Mouse (Mus musculus): Measurements from ENCODE around the gene Jup. TPM values are rescaled to one million over a fixed set of nuclear protein-coding genes. Genes with fewer than 3 reads are reported as not detected.

The Jup gene
- total RNA-seq, 2 experiments from 2014 or later = 51.2 to 53.7 TPM

DNA sequence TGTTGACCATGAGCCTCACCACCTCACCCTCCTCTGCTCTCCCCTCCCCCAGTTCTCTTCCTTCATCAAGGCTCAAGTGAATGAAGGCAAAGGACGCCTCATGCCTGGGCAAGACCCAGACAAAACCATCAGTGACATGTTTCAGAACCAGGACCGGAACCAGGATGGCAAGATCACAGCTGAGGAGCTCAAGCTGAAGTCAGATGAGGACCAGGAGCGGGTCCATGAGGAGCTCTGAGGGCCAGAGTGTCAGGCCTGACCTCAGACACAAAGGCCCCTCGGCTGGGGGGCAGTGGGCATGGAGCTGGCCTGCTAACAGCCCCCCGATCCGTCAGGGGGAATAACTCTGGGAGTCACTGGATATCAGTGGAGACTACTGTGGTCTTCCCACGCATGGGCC lies 26.3 kb upstream of the Jup start:
- no peak for TF ChIP-seq CTCF (IDR thresholded peaks at IDR 0.05)
- Histone ChIP-seq H3K27ac (no peak overlapping the region), H3K4me3 (no peak overlapping the region)
- intact Hi-C loops (cut with DNase I) = no loop called here
- DNase-seq (ENCODE audit: extremely low spot score in 1 of 2, low spot score in 2 of 2) = no peak

DNA sequence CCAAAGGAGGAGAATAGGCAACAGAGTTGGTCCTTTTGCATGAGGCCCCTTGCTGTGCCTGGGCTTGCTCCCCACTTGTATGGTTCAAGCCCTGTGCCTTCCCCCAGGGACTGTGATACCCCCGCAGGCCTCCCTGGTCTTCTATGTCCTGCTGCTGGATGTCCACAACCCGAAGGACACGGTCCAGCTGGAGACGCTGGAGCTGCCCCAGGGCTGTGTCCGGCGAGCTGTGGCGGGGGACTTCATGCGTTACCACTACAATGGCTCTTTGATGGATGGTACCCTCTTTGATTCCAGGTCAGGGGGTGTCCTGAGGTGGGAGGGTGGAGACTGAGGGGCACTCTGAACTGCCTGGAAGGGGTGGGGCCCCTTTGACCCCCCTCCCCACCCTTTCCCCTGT lies 24.0 kb upstream of the Jup start:
- DNase-seq (ENCODE audit: extremely low spot score in 1 of 2, low spot score in 2 of 2) = no peak
- H3K4me3 ChIP-seq = no peak overlapping the region
- no peak overlapping the region for H3K27ac ChIP-seq
- intact Hi-C loops (cut with DNase I) = no loop called here
- TF ChIP-seq CTCF (IDR thresholded peaks at IDR 0.05) = no peak

DNA sequence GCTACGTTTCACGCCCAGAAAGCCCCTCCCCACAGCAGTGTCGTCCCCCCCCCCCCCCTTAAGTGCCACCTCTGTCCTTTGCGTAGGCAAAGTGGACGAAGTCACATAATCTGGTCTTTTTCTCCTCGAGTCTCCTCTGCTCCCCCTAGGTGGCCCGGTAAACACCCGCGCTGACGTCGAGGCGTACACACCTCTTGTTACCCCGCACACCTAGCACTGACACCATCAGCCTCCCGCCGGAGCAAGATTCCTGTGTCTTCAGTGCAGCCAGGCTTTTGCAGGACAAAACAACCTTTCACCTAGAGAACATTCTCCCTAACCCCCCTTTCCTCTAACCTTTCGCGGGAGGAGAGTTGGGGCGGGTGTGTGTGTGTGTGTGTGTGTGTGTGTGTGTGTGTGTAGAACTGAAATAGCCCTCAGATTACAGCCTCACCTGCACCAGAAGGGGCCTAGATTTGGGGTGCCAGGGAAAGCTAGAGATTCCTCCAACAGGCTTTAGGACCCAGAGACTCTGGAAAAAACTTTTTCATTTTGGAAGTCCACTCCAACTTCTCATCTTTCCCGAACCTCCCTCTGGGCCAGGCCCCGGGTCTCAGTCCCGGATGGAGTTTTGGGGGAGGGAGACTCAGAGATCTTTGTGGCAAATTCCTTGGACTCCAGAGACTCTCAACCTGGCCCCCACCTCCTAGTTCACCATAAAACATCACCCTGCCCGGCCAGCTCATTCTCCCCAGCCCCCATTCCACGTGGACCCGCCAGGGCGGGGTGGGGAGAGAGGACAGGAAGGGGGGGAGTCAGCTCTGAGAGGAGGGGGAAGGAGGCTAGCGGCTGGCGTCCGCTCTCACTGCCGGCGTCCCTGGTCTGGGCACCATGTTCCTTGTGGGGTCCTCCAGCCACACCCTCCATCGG lies 17.6 kb upstream of the Jup start, which contains the start of gene Fkbp10:
TSS of gene Fkbp10 (plus strand) at position 784 of the 909 bp plus-strand sequence.
- intact Hi-C loops (cut with DNase I) = no loop called here
- no peak for TF ChIP-seq CTCF (IDR thresholded peaks at IDR 0.05)
- no peak for DNase-seq (ENCODE audit: extremely low spot score in 1 of 2, low spot score in 2 of 2)
- peak within 1 kb of the TSS; percentile 84 for H3K4me3 ChIP-seq
- peak within 1 kb of the TSS; percentile 70 for H3K27ac ChIP-seq

DNA sequence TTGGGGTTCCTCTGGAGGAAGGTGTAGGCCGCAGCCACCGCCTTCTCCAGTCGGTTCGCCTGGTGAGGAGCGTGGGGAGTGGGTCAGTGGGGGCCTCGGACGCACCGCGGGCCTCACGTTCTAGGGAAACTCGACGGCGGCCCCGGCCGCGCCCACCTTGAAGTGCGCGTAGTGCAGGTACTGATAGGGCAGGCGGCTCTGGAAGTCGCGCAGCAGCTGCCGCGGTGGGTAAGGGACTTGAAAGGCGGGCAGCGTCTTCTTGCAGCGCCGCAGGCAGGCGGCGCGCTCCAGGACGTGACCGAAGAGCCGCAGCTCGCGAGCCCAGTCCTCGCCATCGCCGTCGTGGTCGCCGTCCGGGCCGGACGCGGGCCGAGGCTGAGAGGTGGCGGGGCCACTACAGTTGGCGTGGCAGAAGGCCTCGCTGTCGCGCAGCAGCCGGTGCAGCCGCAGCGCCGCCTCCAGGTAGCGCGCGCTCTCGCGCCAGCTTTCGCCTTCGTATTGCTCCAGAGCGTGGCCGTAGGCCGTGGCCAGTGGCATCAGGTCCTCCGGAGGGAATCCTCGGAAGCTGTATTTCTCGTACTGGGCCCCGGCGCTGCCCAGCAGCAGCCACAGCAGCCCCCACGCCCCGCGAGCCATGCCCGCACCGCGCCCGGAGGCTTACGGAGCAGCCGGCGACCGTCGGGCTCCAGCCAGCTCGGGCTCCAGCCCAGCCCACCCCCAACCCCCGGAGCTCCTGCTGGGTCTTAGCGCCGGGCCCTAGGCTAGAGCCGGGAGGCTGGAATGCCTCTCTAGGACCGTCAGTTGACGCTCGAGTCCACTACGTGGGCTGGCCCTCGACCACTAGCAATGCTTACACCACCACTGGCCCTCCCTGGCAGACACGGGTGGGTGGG lies 16.7 kb upstream of the Jup start, which contains the start of gene P3h4:
TSS of gene P3h4 (minus strand) at position 816 of the 893 bp plus-strand sequence.
- TF ChIP-seq CTCF (IDR thresholded peaks at IDR 0.05) = peak; percentile 71
- peak within 1 kb of the TSS; percentile 70 for H3K27ac ChIP-seq
- H3K4me3 ChIP-seq = peak within 1 kb of the TSS; percentile 84
- intact Hi-C loops (cut with DNase I) = no loop called here
- DNase-seq (ENCODE audit: extremely low spot score in 1 of 2, low spot score in 2 of 2) = peak; percentile 72 to 77

DNA sequence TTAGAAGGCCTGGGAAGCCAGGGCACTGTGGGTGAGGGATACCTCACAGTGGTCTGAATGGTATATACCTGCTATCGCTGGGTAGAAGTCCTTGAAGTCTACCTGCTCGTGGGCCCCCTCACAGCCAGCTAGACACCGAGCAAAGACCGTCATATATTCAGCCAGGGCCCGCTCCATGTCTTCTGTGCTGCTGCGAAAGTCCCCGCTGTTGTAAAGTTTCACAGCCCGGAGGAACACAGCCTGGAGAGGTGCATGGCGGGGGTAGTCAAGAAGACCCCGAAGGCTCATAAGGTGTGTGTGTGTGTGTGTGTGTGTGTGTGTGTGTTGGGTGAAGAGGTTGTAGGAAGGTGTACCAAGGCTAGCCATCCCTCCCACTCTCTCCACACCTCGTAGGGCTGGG lies 16.0 kb upstream of the Jup start:
- peak overlapping the region; percentile 84 for H3K4me3 ChIP-seq
- no peak for TF ChIP-seq CTCF (IDR thresholded peaks at IDR 0.05)
- DNase-seq (ENCODE audit: extremely low spot score in 1 of 2, low spot score in 2 of 2) = no peak
- intact Hi-C loops (cut with DNase I) = no loop called here
- H3K27ac ChIP-seq = no peak overlapping the region

DNA sequence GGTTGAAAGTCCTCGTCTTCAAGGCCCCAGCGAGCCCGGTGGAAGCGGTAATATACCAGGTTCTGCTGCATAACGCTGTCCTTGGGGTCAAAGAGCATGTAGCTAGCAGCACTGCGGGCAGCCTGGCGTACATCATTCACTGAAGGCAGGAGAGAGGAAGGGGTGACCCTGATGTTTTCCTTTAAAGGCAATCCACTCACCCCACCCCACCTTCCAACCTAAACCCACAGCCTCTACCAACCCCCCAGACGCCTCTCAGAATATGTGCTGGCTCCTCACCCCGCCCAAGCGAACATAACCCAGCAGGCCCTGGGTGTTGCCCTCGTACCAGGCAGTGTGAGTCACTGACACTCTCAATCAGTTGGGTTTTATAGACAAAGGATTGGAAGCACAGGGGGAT lies 14.2 kb upstream of the Jup start:
- TF ChIP-seq CTCF (IDR thresholded peaks at IDR 0.05) = no peak
- intact Hi-C loops (cut with DNase I) = no loop called here
- no peak for DNase-seq (ENCODE audit: extremely low spot score in 1 of 2, low spot score in 2 of 2)
- Histone ChIP-seq H3K27ac (peak overlapping the region; percentile 25; the same call in 1 of the 2 replicates), H3K4me3 (no peak overlapping the region)

DNA sequence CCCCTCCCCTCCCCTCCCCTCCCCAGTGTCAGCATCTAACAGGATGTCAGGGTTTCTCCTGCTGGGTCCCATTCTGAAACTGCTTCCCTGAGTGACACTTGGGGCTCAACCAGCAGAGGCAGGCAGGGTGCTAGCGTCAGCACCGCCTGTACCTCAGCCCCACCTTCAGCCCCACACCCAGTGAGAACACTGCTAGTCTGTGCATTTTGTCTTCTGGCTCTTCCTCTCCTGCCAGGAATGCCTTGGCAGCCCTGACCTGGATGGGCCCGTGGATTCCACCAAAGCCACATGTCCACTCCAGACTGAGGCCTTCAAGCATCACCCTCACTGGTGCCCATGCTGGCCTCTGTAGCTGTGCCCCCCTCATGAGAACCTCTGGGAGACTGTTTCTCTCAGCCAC lies 12.1 kb upstream of the Jup start:
- TF ChIP-seq CTCF (IDR thresholded peaks at IDR 0.05) = no peak
- intact Hi-C loops (cut with DNase I) = no loop called here
- Histone ChIP-seq H3K27ac (no peak overlapping the region), H3K4me3 (no peak overlapping the region)
- no peak for DNase-seq (ENCODE audit: extremely low spot score in 1 of 2, low spot score in 2 of 2)

DNA sequence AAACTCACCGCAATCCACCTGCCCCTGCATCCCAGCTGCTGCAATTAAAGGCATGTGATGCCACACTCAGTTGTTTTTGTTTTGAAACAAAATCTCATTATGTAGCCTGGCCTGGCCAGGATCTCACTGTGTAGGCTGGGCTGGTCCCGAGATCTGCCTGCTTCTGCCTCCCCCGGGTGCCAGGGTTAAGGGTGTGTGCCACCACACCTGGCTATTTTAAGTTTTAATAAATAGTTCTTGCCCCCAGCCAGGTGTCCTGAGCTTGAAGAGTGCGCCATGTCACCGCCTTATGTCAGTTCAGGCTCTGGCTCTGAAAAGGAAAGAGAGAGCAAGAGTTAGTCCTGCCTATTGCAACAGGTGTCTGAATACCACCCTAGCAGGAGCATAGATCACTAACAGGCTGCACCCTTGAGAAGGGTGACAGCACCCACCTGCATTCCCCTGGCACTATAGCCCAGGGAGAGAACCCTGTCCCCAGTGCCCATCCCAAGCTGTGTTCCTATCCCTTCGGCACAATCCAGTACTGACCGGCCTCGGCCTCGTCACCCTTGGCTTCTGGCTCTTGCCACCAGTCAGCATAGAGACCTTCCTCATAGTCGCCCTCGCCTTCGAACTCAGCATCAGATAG lies 11.4 kb upstream of the Jup start:
- H3K4me3 ChIP-seq = no peak overlapping the region
- intact Hi-C loops (cut with DNase I) = loop anchor here (1.0 kb wide), 1 partner anchor 47 kb away; no protein-coding TSS in a partner anchor
- no peak for DNase-seq (ENCODE audit: extremely low spot score in 1 of 2, low spot score in 2 of 2)
- H3K27ac ChIP-seq = no peak overlapping the region
- no peak for TF ChIP-seq CTCF (IDR thresholded peaks at IDR 0.05)

DNA sequence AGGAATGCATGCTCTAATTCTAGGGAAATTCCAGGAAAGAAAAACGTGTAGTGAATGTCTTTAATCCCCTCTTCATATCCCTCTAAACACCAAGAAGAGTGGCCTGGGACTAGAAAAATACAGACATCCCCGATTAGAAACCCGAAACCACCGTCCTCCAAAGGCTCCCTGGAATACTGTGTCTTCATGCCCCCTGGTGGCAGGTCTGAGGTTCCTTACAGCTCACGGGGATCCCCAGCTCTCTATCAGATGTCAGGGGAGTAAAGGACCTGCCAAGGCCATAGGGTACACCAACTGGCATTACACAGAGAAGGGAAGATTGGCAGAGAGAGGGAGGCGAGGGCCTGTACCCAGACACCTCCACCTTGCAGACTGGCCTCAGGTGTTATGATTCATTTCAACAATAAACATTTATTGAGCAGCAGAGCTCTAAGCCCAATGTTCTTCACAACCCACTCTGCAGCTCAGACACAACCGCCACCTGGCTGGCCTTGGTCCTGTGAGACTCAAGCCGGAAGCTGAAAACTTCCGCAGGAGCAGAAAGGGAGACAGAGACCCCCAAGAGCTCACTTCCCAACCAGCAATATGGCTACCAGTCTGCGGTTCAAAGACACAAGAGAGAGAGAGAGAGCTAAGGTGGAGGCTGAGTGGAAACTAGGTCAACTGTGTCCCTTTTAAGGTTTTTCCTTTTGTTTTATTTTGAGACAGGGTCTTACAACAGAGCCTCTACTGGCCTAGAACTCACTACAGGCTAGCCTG lies 10.7 kb upstream of the Jup start:
- Histone ChIP-seq H3K4me3 (no peak overlapping the region), H3K27ac (no peak overlapping the region)
- peak; percentile 63 to 72 for DNase-seq (ENCODE audit: extremely low spot score in 1 of 2, low spot score in 2 of 2)
- intact Hi-C loops (cut with DNase I) = loop anchor here (1.0 kb wide), 1 partner anchor 46 kb away; no protein-coding TSS in a partner anchor
- peak; percentile 83 for TF ChIP-seq CTCF (IDR thresholded peaks at IDR 0.05)

DNA sequence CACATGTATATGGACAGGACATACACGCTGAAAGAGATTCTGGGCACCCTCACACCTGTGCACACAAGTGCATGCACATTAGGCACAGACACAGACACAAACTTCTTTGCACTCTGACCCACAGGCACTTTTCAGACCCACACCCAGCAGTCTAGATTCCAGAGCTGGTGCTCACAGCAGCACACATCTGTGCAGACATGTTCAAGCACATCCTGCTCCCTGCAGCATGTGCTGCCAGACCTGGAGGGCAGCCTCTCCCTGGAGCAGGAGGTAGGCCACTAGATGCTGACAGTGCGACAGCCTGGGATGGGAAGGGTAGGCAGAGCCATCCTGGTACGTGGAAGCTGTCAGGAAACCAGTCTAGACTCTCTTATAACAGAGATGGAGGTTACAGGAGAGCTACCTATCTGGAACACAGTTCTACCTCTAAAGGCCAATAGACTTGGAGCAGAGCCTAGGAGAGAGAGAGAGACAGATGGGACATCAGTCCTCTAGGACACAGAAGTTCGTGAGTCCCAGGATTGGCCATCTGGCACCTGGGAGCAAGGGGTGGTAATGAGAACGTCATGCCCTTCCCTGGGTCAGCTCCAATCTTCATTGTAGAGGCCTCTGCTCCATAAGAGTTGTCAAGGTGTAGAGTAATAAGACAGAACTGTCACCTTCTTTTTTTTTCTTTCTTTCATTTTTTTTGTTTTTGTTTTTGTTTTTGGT lies 9.6 kb upstream of the Jup start:
- Histone ChIP-seq H3K4me3 (no peak overlapping the region), H3K27ac (no peak overlapping the region)
- intact Hi-C loops (cut with DNase I) = no loop called here
- DNase-seq (ENCODE audit: extremely low spot score in 1 of 2, low spot score in 2 of 2) = no peak
- no peak for TF ChIP-seq CTCF (IDR thresholded peaks at IDR 0.05)
